In genomic region chr1:136947394-136948126, GRCm38 (mm10) we compare ENCODE assay signal across 10 mouse cellular contexts. TPM values are rescaled to one million over a fixed set of nuclear protein-coding genes. Genes with fewer than 3 reads are reported as not detected.
DNase-seq lines count a peak whose midpoint lies in the region; ATAC-seq lines count a peak whose summit lies in the region.
"Had no signal": no experiment of that assay in that cellular context is flagged by ENCODE, and none has a peak within 500 bp of the region (broad histone marks: within the 10 kb centered on the region; RNA-seq: fewer than 3 reads in every experiment).

No protein-coding gene starts in this region.

- H3K4me3 ChIP-seq in forebrain, embryonic 11.5 days (ENCODE audit: low read depth, low read length): no peak overlapping the region
- no peak overlapping the region for H3K4me3 ChIP-seq in forebrain, embryonic 14.5 days (ENCODE audit: low read depth, low read length)
- H3K4me3 ChIP-seq in hindbrain, embryonic 14.5 days (replicated peaks; ENCODE audit: low read length): peak overlapping the region; percentile 40; the same call in 1 of the 2 replicates
- peak overlapping the region; percentile 44 for H3K4me3 ChIP-seq in midbrain, embryonic 14.5 days (replicated peaks; ENCODE audit: low read depth, low read length)

- H3K9me3 ChIP-seq in forebrain, embryonic 11.5 days (ENCODE audit: control insufficient read depth, low read length): no peaks in the 10 kb centered on the region
- 0 out of 2 replicates have a peak, but pooled peaks cover 4% of the 10 kb centered on the region for H3K9me3 ChIP-seq in forebrain, embryonic 14.5 days (replicated peaks; ENCODE audit: control insufficient read depth, low read length)
- H3K9me3 ChIP-seq in hindbrain, embryonic 14.5 days (ENCODE audit: control insufficient read depth, low read length): no peaks in the 10 kb centered on the region
- no peaks in the 10 kb centered on the region for H3K9me3 ChIP-seq in midbrain, embryonic 14.5 days (ENCODE audit: control insufficient read depth, low read length)

- H3K36me3 ChIP-seq in forebrain, embryonic 11.5 days (ENCODE audit: control insufficient read depth, insufficient read depth, low read length): no peaks in the 10 kb centered on the region
- no peaks in the 10 kb centered on the region for H3K36me3 ChIP-seq in forebrain, embryonic 14.5 days (ENCODE audit: control insufficient read depth, insufficient read depth, low read length)
- no peaks in the 10 kb centered on the region for H3K36me3 ChIP-seq in hindbrain, embryonic 14.5 days (replicated peaks; ENCODE audit: control insufficient read depth, insufficient read depth)
- H3K36me3 ChIP-seq in midbrain, embryonic 14.5 days (ENCODE audit: control insufficient read depth, insufficient read depth, low read length): no peaks in the 10 kb centered on the region

- no peak for ATAC-seq in forebrain, embryonic 11.5 days (replicated peaks; ENCODE audit: low FRiP score)
- no peak for ATAC-seq in forebrain, embryonic 14.5 days
- no peak for ATAC-seq in hindbrain, embryonic 14.5 days (ENCODE audit: low FRiP score)
- no peak for ATAC-seq in midbrain, embryonic 14.5 days (ENCODE audit: low FRiP score, low TSS enrichment)

- no peak overlapping the region for H3K27ac ChIP-seq in forebrain, embryonic 11.5 days (ENCODE audit: low read depth, low read length)
- H3K27ac ChIP-seq in forebrain, embryonic 14.5 days (ENCODE audit: low read depth, low read length): no peak overlapping the region
- no peak overlapping the region for H3K27ac ChIP-seq in hindbrain, embryonic 14.5 days
- H3K27ac ChIP-seq in midbrain, embryonic 14.5 days (replicated peaks; ENCODE audit: low read depth, low read length): no peak overlapping the region

- DNase-seq in forebrain, embryonic 11.5 days (ENCODE audit: low spot score): peak; percentile 64
- no peak for DNase-seq in forebrain, embryonic 14.5 days (ENCODE audit: low spot score)
- DNase-seq in embryo, embryonic 10.5 days (ENCODE audit: low spot score): peak; percentile 60
- DNase-seq in hindbrain, embryonic 14.5 days (ENCODE audit: low spot score): no peak
- no peak for DNase-seq in midbrain, embryonic 14.5 days
- no peak for DNase-seq in urinary bladder, postnatal 25 days (ENCODE audit: low spot score)
- no peak for DNase-seq in thymus, adult 18-20 months
- no peak for DNase-seq in layer of hippocampus, postnatal 36 days

- H3K4me2 ChIP-seq in forebrain, embryonic 11.5 days (ENCODE audit: low read depth, low read length, severe bottlenecking): no peak overlapping the region
- H3K4me2 ChIP-seq in forebrain, embryonic 14.5 days (ENCODE audit: low read length): no peak overlapping the region; the same call in 1 of the 2 replicates
- H3K4me2 ChIP-seq in hindbrain, embryonic 14.5 days (replicated peaks): no peak overlapping the region; the same call in 1 of the 2 replicates
- H3K4me2 ChIP-seq in midbrain, embryonic 14.5 days (ENCODE audit: low read length): peak overlapping the region; percentile 93

- H3K9ac ChIP-seq in forebrain, embryonic 11.5 days (ENCODE audit: low read length): no peak overlapping the region
- no peak overlapping the region for H3K9ac ChIP-seq in forebrain, embryonic 14.5 days (ENCODE audit: low read length)
- H3K9ac ChIP-seq in hindbrain, embryonic 14.5 days: no peak overlapping the region
- no peak overlapping the region for H3K9ac ChIP-seq in midbrain, embryonic 14.5 days (replicated peaks; ENCODE audit: low read length)

- peaks cover 83% of the 10 kb centered on the region for H3K27me3 ChIP-seq in forebrain, embryonic 11.5 days (ENCODE audit: control insufficient read depth, insufficient read depth, low read length)
- peaks cover 87% of the 10 kb centered on the region for H3K27me3 ChIP-seq in forebrain, embryonic 14.5 days (replicated peaks; ENCODE audit: control insufficient read depth, insufficient read depth, low read length)
- H3K27me3 ChIP-seq in hindbrain, embryonic 14.5 days (ENCODE audit: control insufficient read depth, insufficient read depth, low read length): peaks cover 95% of the 10 kb centered on the region
- H3K27me3 ChIP-seq in midbrain, embryonic 14.5 days (ENCODE audit: control insufficient read depth, insufficient read depth, low read length): peaks cover 93% of the 10 kb centered on the region

- WGBS in forebrain, embryonic 11.5 days: 1% methylated on average over 20 of the region's 20 CpGs
- WGBS in forebrain, embryonic 14.5 days: 2% methylated on average over 20 of the region's 20 CpGs
- WGBS in hindbrain, embryonic 14.5 days: 1% methylated on average over 20 of the region's 20 CpGs
- 1% methylated on average over 20 of the region's 20 CpGs for WGBS in midbrain, embryonic 14.5 days

- peaks cover 13% of the 10 kb centered on the region for H3K4me1 ChIP-seq in forebrain, embryonic 11.5 days (replicated peaks; ENCODE audit: control insufficient read depth, insufficient read depth, low read length)
- H3K4me1 ChIP-seq in forebrain, embryonic 14.5 days (ENCODE audit: control insufficient read depth, insufficient read depth, low read length): peaks cover 17% of the 10 kb centered on the region
- peaks cover 13% of the 10 kb centered on the region; the same call in 1 of the 2 replicates for H3K4me1 ChIP-seq in hindbrain, embryonic 14.5 days (replicated peaks; ENCODE audit: control insufficient read depth, insufficient read depth, low read length)
- peaks cover 25% of the 10 kb centered on the region for H3K4me1 ChIP-seq in midbrain, embryonic 14.5 days (ENCODE audit: control insufficient read depth, insufficient read depth, low read length)

RNA-seq across cellular contexts. Expression of gene Nr5a2, which starts 12.7 kb away (rescaled TPM):
- polyA plus RNA-seq in forebrain, embryonic 11.5 days (2014; fragmentation: Nextera tagmentation; extraction: Ambion mirVana): 0.08 and 0.33 TPM in 2 replicates
- 0.17 and 0.30 TPM in 2 replicates for polyA plus RNA-seq in forebrain, embryonic 14.5 days (2014; fragmentation: Nextera tagmentation; extraction: Ambion mirVana)
- polyA plus RNA-seq in hindbrain, embryonic 14.5 days (2014; fragmentation: Nextera tagmentation; extraction: Ambion mirVana): 1.0 and 1.3 TPM in 2 replicates
- 1.6 and 1.7 TPM in 2 replicates for polyA plus RNA-seq in midbrain, embryonic 14.5 days (2014; fragmentation: Nextera tagmentation; extraction: Ambion mirVana)
- not detected for total RNA-seq in layer of hippocampus, postnatal 36 days (2021)
- total RNA-seq: layer of hippocampus, adult 8-10 months had no signal
- polyA plus RNA-seq: C2C12 had no signal

Comparison
In these comparisons a context has a peak if more than half of its experiments do, and no peak if none do; other contexts are left out.
1. DNase-seq: peak in forebrain, embryonic 11.5 days (single experiment) and embryo, embryonic 10.5 days (single experiment); none in forebrain, embryonic 14.5 days (single experiment), hindbrain, embryonic 14.5 days (single experiment), midbrain, embryonic 14.5 days (single experiment), urinary bladder, postnatal 25 days (single experiment), thymus, adult 18-20 months (0 of 2) and layer of hippocampus, postnatal 36 days (0 of 2).
2. H3K4me3 ChIP-seq: peak in hindbrain, embryonic 14.5 days (single experiment) and midbrain, embryonic 14.5 days (single experiment); none in forebrain, embryonic 11.5 days (single experiment) and forebrain, embryonic 14.5 days (single experiment).